9 mouse cellular contexts compared by ENCODE assay signal in genomic region chr4:140283398-140283797, GRCm38 (mm10). TPM values are rescaled to one million over a fixed set of nuclear protein-coding genes. Genes with fewer than 3 reads are reported as not detected.
DNase-seq lines count a peak whose midpoint lies in the region; ATAC-seq and TF ChIP-seq lines count a peak whose summit lies in the region.
"Had no signal": no experiment of that assay in that cellular context is flagged by ENCODE, and none has a peak within 500 bp of the region (broad histone marks: within the 10 kb centered on the region; RNA-seq: fewer than 3 reads in every experiment).

No protein-coding gene starts in this region.

- no peaks in the 10 kb centered on the region for H3K4me1 ChIP-seq in thymus, adult 2 months (replicated peaks; ENCODE audit: control insufficient read depth, insufficient read depth, low read length)
- no peaks in the 10 kb centered on the region for H3K4me1 ChIP-seq in stomach, postnatal 0 days (replicated peaks; ENCODE audit: control insufficient read depth, insufficient read depth)

- no peak for TF ChIP-seq EP300 in stomach, postnatal 0 days (optimal IDR thresholded peaks at IDR 0.05)

- ATAC-seq in stomach, postnatal 0 days (ENCODE audit: low FRiP score, low TSS enrichment), result peak; percentile 42; the same call in 1 of the 2 replicates

- no peaks in the 10 kb centered on the region for H3K9me3 ChIP-seq in stomach, postnatal 0 days (ENCODE audit: control insufficient read depth, low read length)

- no peaks in the 10 kb centered on the region for H3K36me3 ChIP-seq in thymus, adult 2 months (ENCODE audit: control insufficient read depth, insufficient read depth, low read length)
- no peaks in the 10 kb centered on the region for H3K36me3 ChIP-seq in stomach, postnatal 0 days (ENCODE audit: control insufficient read depth, insufficient read depth, low read length)

- TF ChIP-seq CTCF in thymus, adult 2 months (IDR thresholded peaks at IDR 0.05; ENCODE audit: borderline replicate concordance, control insufficient read depth, extremely low read depth, insufficient read depth, low read length, poor library complexity), result no peak
- no peak for TF ChIP-seq CTCF in stomach, postnatal 0 days (IDR thresholded peaks at IDR 0.05; ENCODE audit: low read depth)

- intact Hi-C loops in left cerebral cortex, postnatal 25 days (cut with DNase I), result no loop called here

- no peaks in the 10 kb centered on the region for H3K27me3 ChIP-seq in thymus, adult 2 months (ENCODE audit: control insufficient read depth, insufficient read depth, low read length)
- H3K27me3 ChIP-seq in stomach, postnatal 0 days (ENCODE audit: control insufficient read depth, insufficient read depth, low read length), result no peaks in the 10 kb centered on the region

- WGBS in thymus, adult 2 months, result 7% methylated on average over 2 of the region's 2 CpGs
- 5% methylated on average over 2 of the region's 2 CpGs for WGBS in stomach, postnatal 0 days

- no peak overlapping the region for H3K9ac ChIP-seq in stomach, postnatal 0 days (ENCODE audit: low read length)
- H3K9ac ChIP-seq: liver, embryonic 14.5 days had no signal

- no peak overlapping the region for H3K27ac ChIP-seq in thymus, adult 2 months (ENCODE audit: control insufficient read depth, insufficient read depth, low read length)
- H3K27ac ChIP-seq in stomach, postnatal 0 days (replicated peaks), result no peak overlapping the region
- H3K27ac ChIP-seq: liver, embryonic 14.5 days had no signal

- H3K4me3 ChIP-seq in thymus, adult 2 months (ENCODE audit: control insufficient read depth, insufficient read depth, low read length), result no peak overlapping the region
- no peak overlapping the region for H3K4me3 ChIP-seq in stomach, postnatal 0 days (ENCODE audit: low read depth, low read length)

- peak; percentile 3 for DNase-seq in thymus, postnatal 0 days (ENCODE audit: low spot score)
- DNase-seq in thymus, adult 2 months, result no peak
- peak; percentile 65 to 79 for DNase-seq in adrenal gland, postnatal 36 days
- DNase-seq in kidney, postnatal 36 days, result peak; percentile 47 to 82
- peak; percentile 74 for DNase-seq in stomach, postnatal 0 days (ENCODE audit: low spot score)
- no peak for DNase-seq in c-Kit-positive CD71-positive TER-119-positive erythroid progenitor cells, embryonic 14.5 days (ENCODE audit: low spot score)
- DNase-seq in right cerebral cortex, postnatal 14 days, result no peak
- DNase-seq in left cerebral cortex, postnatal 25 days (ENCODE audit: low spot score in 2 of 2), result no peak

- no peak for TF ChIP-seq POLR2A in thymus, adult 2 months (IDR thresholded peaks at IDR 0.05; ENCODE audit: control insufficient read depth, extremely low read depth, insufficient read depth, low read length, poor library complexity)

- no peak overlapping the region for H3K4me2 ChIP-seq in stomach, postnatal 0 days (replicated peaks; ENCODE audit: low read depth)

RNA-seq across cellular contexts. Expression of gene Igsf21, which starts 36.8 kb away (rescaled TPM):
- polyA plus RNA-seq in thymus, postnatal 0 days (2015; fragmentation: Nextera tagmentation; extraction: Ambion mirVana), result 0.39 and 0.50 TPM in 2 replicates
- polyA plus RNA-seq in thymus, adult 2 months (2012; rRNA removed), result 0.83 and 1.0 TPM in 2 replicates
- 1 to 10 TPM; 2.9 to 3.7 TPM for total RNA-seq in adrenal gland, postnatal 36 days (2021)
- polyA plus RNA-seq in stomach, postnatal 0 days (2015; fragmentation: Nextera tagmentation; extraction: Ambion mirVana), result 1.2 and 1.5 TPM in 2 replicates
- 10 to 100 TPM; 76.8 to 91.4 TPM for total RNA-seq in left cerebral cortex, postnatal 25 days (2021)

Comparison
In these comparisons a context has a peak if more than half of its experiments do, and no peak if none do; other contexts are left out.
1. DNase-seq: peak in thymus, postnatal 0 days (single experiment), adrenal gland, postnatal 36 days (2 of 2), kidney, postnatal 36 days (2 of 2) and stomach, postnatal 0 days (single experiment); none in thymus, adult 2 months (single experiment), c-Kit-positive CD71-positive TER-119-positive erythroid progenitor cells, embryonic 14.5 days (single experiment), right cerebral cortex, postnatal 14 days (single experiment) and left cerebral cortex, postnatal 25 days (0 of 2).